Mouse (Mus musculus): ENCODE results near the gene Plekhf1.

- no peak for TF ChIP-seq POLR2A (IDR thresholded peaks at IDR 0.05; ENCODE audit: borderline replicate concordance, extremely low read depth, insufficient read depth, insufficient read length, poor library complexity, severe bottlenecking)
- no peak for TF ChIP-seq CTCF (IDR thresholded peaks at IDR 0.05; ENCODE audit: borderline replicate concordance, extremely low read depth, insufficient read depth, insufficient read length)
Observed at GRCm38 (mm10) chr7:38259631-38260030, 31.8 kb upstream of the Plekhf1 start.

All from brain, embryonic 14.5 days (tissue).